Mouse (Mus musculus): Measurements from ENCODE around the gene Pcgf3. TPM values are rescaled to one million over a fixed set of nuclear protein-coding genes. Genes with fewer than 3 reads are reported as not detected.

Pcgf3 gene
- total RNA-seq, 2 experiments from 2014 or later, result 9.5 to 13.0 TPM

DNA sequence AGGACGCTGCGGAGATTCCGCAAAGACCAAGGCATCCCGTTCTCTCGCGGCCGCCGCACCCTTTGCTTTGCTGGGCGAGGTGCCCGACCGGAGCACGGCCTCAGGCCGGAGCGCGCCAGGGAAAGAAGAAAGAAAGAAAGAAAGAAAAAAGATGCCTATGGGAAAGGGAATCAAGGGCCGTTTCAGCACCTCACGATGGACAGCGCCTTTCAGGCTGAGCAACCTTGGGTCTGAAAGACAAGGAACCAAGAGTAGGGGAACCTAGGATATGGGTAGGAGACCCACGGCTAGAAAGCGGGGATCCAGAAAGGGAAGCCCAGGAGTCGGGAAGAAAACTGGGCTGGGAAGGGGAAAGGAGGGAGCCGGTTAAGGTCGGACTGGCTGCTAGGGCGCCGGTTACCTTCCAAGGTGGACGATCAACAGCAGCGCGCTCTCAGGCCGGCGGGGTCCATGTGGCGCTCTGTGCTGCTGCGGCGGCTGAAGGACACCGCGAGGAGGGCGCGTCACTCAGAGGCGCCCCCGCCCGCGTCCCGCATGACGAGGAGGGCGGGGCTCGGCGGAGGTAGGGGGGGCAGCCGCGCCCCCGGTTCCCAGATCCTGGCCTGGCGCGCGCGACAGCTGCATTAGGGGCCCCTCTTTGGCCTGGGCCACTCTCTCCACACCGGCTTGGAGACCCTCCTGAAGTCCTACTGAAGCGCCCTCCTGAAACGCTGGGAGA lies 88.6 kb downstream of the Pcgf3 start, which contains the start of gene Cplx1:
TSS of gene Cplx1 (minus strand) at position 536 of the 718 bp plus-strand sequence.
- no peak for ATAC-seq (ENCODE audit: poor library complexity, severe bottlenecking)

DNA sequence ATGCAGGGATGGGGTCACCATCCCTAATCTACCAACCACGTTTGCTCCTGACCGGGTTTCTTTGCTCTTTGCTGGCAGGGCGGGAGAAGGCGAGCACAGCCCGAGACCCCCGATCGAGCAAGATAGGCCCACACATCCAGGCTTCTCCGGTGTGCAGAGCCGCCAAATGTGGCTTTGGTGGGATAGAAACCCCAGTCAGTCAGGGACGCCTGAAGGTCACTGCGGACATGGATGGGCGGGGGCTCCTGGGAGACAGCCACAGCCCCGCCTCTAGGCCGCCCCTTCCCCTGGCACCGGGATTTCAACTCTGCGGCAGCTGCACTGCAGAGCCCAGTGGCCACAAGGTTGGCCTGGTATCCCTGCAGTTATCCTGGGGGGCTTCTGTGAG lies 89.2 kb downstream of the Pcgf3 start:
- no peak for ATAC-seq (ENCODE audit: poor library complexity, severe bottlenecking)

DNA sequence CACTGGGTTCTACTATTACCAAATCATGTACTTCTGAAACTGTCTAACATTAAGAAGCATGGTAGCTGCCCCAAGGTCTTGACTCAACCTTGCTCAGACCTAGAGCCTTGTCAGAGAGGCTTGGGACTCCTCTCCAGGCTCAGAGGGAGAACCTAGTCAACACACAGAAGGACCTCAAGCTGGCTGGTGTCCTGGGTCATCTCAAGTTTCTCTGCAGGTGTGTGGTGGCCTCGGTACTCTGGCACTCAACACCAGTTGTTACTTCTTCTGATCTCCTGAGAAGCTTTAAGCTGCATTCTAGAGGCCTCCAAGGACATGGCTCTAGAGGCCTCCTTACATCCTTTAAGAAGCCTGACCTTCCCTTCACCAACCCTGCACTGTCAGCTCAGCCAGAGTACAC lies 93.0 kb downstream of the Pcgf3 start:
- ATAC-seq (ENCODE audit: poor library complexity, severe bottlenecking), result no peak

Other genes starting within 250 kb of the Pcgf3 start
- gene Dr1, start 192.3 kb upstream of the Pcgf3 start, total RNA-seq (2015), result 158 and 178 TPM in 2 replicates
- gene Dr1, start 192.3 kb upstream of the Pcgf3 start, total RNA-seq (2017), result 116 and 118 TPM in 2 replicates
- 2.7 and 2.9 TPM in 2 replicates for gene Pigg, start 148.6 kb upstream of the Pcgf3 start, total RNA-seq (2015)
- gene Pigg, start 148.6 kb upstream of the Pcgf3 start, total RNA-seq (2017), result 3.9 and 5.0 TPM in 2 replicates
- not detected in 2 replicates for gene Gm42517, start 93.3 kb upstream of the Pcgf3 start, total RNA-seq (2015)
- not detected in 2 replicates for gene Gm42517, start 93.3 kb upstream of the Pcgf3 start, total RNA-seq (2017)
- gene Pde6b, start 72.8 kb upstream of the Pcgf3 start, total RNA-seq (2015), result not detected in 2 replicates
- not detected in 2 replicates for gene Pde6b, start 72.8 kb upstream of the Pcgf3 start, total RNA-seq (2017)
- 197 and 209 TPM in 2 replicates for gene Atp5k, start 26.8 kb upstream of the Pcgf3 start, total RNA-seq (2015)
- 132 and 217 TPM in 2 replicates for gene Atp5k, start 26.8 kb upstream of the Pcgf3 start, total RNA-seq (2017)
- gene Mfsd7a, start 12.3 kb upstream of the Pcgf3 start, total RNA-seq (2015), result 8.7 and 9.5 TPM in 2 replicates
- gene Mfsd7a, start 12.3 kb upstream of the Pcgf3 start, total RNA-seq (2017), result 15.2 and 21.7 TPM in 2 replicates
- gene Cplx1, start 88.8 kb downstream of the Pcgf3 start, total RNA-seq (2015), result 0.34 TPM in 1 of 2 replicates, not detected in the other
- gene Cplx1, start 88.8 kb downstream of the Pcgf3 start, total RNA-seq (2017), result not detected in 2 replicates
- 78.9 and 80.8 TPM in 2 replicates for gene Gak, start 168.5 kb downstream of the Pcgf3 start, total RNA-seq (2015)
- gene Gak, start 168.5 kb downstream of the Pcgf3 start, total RNA-seq (2017), result 110 and 120 TPM in 2 replicates
- 18.7 and 21.5 TPM in 2 replicates for gene Tmem175, start 168.5 kb downstream of the Pcgf3 start, total RNA-seq (2015)
- gene Tmem175, start 168.5 kb downstream of the Pcgf3 start, total RNA-seq (2017), result 8.7 and 11.7 TPM in 2 replicates
- gene Idua, start 199.1 kb downstream of the Pcgf3 start, total RNA-seq (2015), result 14.0 and 17.4 TPM in 2 replicates
- 6.3 and 9.9 TPM in 2 replicates for gene Idua, start 199.1 kb downstream of the Pcgf3 start, total RNA-seq (2017)
- 5.2 and 5.9 TPM in 2 replicates for gene Dgkq, start 208.4 kb downstream of the Pcgf3 start, total RNA-seq (2015)
- 6.8 and 15.6 TPM in 2 replicates for gene Dgkq, start 208.4 kb downstream of the Pcgf3 start, total RNA-seq (2017)
- gene Slc26a1, start 214.3 kb downstream of the Pcgf3 start, total RNA-seq (2015), result 0.02 and 0.57 TPM in 2 replicates
- gene Slc26a1, start 214.3 kb downstream of the Pcgf3 start, total RNA-seq (2017), result 0.04 and 0.77 TPM in 2 replicates
- gene Fgfrl1, start 231.2 kb downstream of the Pcgf3 start, total RNA-seq (2015), result 0.16 and 1.1 TPM in 2 replicates
- 0.12 and 1.0 TPM in 2 replicates for gene Fgfrl1, start 231.2 kb downstream of the Pcgf3 start, total RNA-seq (2017)